Mouse (Mus musculus) limb, embryonic 14.5 days (tissue): ENCODE results near the gene Gabbr2. TPM values are rescaled to one million over a fixed set of nuclear protein-coding genes. Genes with fewer than 3 reads are reported as not detected.

ENCODE experiments used
- ATAC-seq: fragments of 200-750 bp; cut with Nextera tagmentation; 2 replicates; pipeline ENCODE4 v1.8.0; 2017; ENCODE audit warnings: low read depth, moderate number of reproducible peaks, moderate TSS enrichment; ENCODE audit not compliant: low FRiP score
- DNase-seq: peaks from one replicate; pipeline ENCODE4 v3.0.0-alpha.2; 2015; ENCODE audit warnings: low spot score
- H3K27ac ChIP-seq: fragments of 300-500 bp; sonication (generic); replicated peaks from 2 replicates; pipeline ENCODE4 v1.5.1; 2014; ENCODE audit warnings: low read depth, mild to moderate bottlenecking, low read length, moderate library complexity, mixed read lengths
- H3K27me3 ChIP-seq: fragments of 300-500 bp; sonication (generic); 2 replicates; pipeline ENCODE4 v1.6.1; 2014; ENCODE audit warnings: low read length, mixed read lengths; ENCODE audit not compliant: control insufficient read depth, insufficient read depth
- H3K36me3 ChIP-seq: fragments of 300-500 bp; sonication (generic); 2 replicates; pipeline ENCODE4 v1.6.1; 2014; ENCODE audit warnings: mild to moderate bottlenecking, low read length, moderate library complexity, mixed read lengths; ENCODE audit not compliant: control insufficient read depth, insufficient read depth
- H3K4me1 ChIP-seq: fragments of 300-500 bp; sonication (generic); 2 replicates; pipeline ENCODE4 v1.6.1; 2014; ENCODE audit warnings: antibody characterized with exemption, low read length, mixed read lengths; ENCODE audit not compliant: control insufficient read depth, insufficient read depth
- H3K4me2 ChIP-seq: fragments of 300-500 bp; sonication (generic); replicated peaks from 2 replicates; pipeline ENCODE4 v1.6.1; 2014; ENCODE audit warnings: low read depth, mild to moderate bottlenecking, low read length, moderate library complexity; ENCODE audit not compliant: severe bottlenecking
- H3K4me3 ChIP-seq: fragments of 300-500 bp; sonication (generic); replicated peaks from 2 replicates; pipeline ENCODE4 v1.5.1; 2014; ENCODE audit warnings: low read length
- H3K9ac ChIP-seq: fragments of 300-500 bp; sonication (generic); 2 replicates; pipeline ENCODE4 v1.6.1; 2014; ENCODE audit warnings: mild to moderate bottlenecking, low read depth, low read length, moderate library complexity; ENCODE audit not compliant: severe bottlenecking
- H3K9me3 ChIP-seq: fragments of 300-500 bp; sonication (generic); 2 replicates; pipeline ENCODE4 v1.6.1; 2016; ENCODE audit warnings: low read length; ENCODE audit not compliant: control insufficient read depth
- POLR2A ChIP-seq: fragments of 200-500 bp; IDR thresholded peaks from 2 replicates; pipeline ENCODE4 v1.8.0; 2012; ENCODE audit warnings: inconsistent platforms, mild to moderate bottlenecking, moderate library complexity, borderline replicate concordance; ENCODE audit not compliant: insufficient read depth, insufficient read length; ENCODE audit errors: extremely low read depth
- WGBS: fragments of 180-500 bp; shearing (Covaris S2); extraction: QIAGEN DNeasy Blood & Tissue Kit; methylation state at CpG from one replicate; pipeline ENCODE4 v1.1.7; 2014; 5-methylcytosine and 5-hydroxymethylcytosine counted together
- polyA plus RNA-seq, 2 experiments: library from polyadenylated mRNA; depleted of rRNA in 1 of 2; stranded (reverse) in 1 of 2; unstranded in 1 of 2; fragments of >200 nt; fragmentation: Nextera tagmentation in 1 of 2; extraction: Ambion mirVana in 1 of 2; gene quantifications; 2 replicates each; pipeline versions ENCODE4 v1.2.1 to v1.2.3; 2012 to 2014

Gene Gabbr2
- polyA plus RNA-seq, 2 experiments: 0.15 to 0.30 TPM

- DNase-seq (no peak), ATAC-seq (no peak)
- Histone ChIP-seq H3K9me3 (no peaks in the 10 kb centered on the region), H3K27ac (no peak overlapping the region), H3K9ac (no peak overlapping the region), H3K27me3 (no peaks in the 10 kb centered on the region), H3K4me3 (no peak overlapping the region), H3K4me1 (no peaks in the 10 kb centered on the region), H3K36me3 (no peaks in the 10 kb centered on the region), H3K4me2 (no peak overlapping the region)
- no peak for TF ChIP-seq POLR2A
- WGBS: 81% methylated on average over 5 of the region's 5 CpGs
These were observed 147.1 kb downstream of the Gabbr2 start for GRCm38 (mm10) chr4:46844567-46844966.

- no peak overlapping the region for H3K27ac ChIP-seq
- H3K9ac ChIP-seq: no peak overlapping the region
- no peaks in the 10 kb centered on the region for H3K36me3 ChIP-seq
- ATAC-seq (no peak), DNase-seq (no peak)
- WGBS: 90% methylated on average over 7 of the region's 7 CpGs
- H3K4me2 ChIP-seq: no peak overlapping the region
- no peak for TF ChIP-seq POLR2A
- no peaks in the 10 kb centered on the region for H3K27me3 ChIP-seq
- no peaks in the 10 kb centered on the region for H3K9me3 ChIP-seq
- no peak overlapping the region for H3K4me3 ChIP-seq
- H3K4me1 ChIP-seq: no peaks in the 10 kb centered on the region
These were observed 149.1 kb downstream of the Gabbr2 start for GRCm38 (mm10) chr4:46842596-46842995.

GRCm38 (mm10) chr4:46840146-46840545 lies 151.5 kb downstream of the Gabbr2 start:
- no peak for TF ChIP-seq POLR2A
- H3K27me3 ChIP-seq: no peaks in the 10 kb centered on the region
- no peak overlapping the region for H3K4me2 ChIP-seq
- WGBS: 57% methylated on average over 6 of the region's 6 CpGs
- DNase-seq (no peak), ATAC-seq (no peak)
- H3K4me3 ChIP-seq: no peak overlapping the region
- no peak overlapping the region for H3K27ac ChIP-seq
- H3K36me3 ChIP-seq: no peaks in the 10 kb centered on the region
- no peak overlapping the region for H3K9ac ChIP-seq
- no peaks in the 10 kb centered on the region for H3K4me1 ChIP-seq
- H3K9me3 ChIP-seq: no peaks in the 10 kb centered on the region

- no peak for TF ChIP-seq POLR2A
- ATAC-seq (no peak), DNase-seq (no peak)
- Histone ChIP-seq H3K36me3 (no peaks in the 10 kb centered on the region), H3K27ac (no peak overlapping the region), H3K9ac (no peak overlapping the region), H3K4me1 (no peaks in the 10 kb centered on the region), H3K27me3 (no peaks in the 10 kb centered on the region), H3K4me3 (no peak overlapping the region), H3K9me3 (no peaks in the 10 kb centered on the region), H3K4me2 (no peak overlapping the region)
- WGBS: 64% methylated on average over 7 of the region's 7 CpGs
These were observed 154.3 kb downstream of the Gabbr2 start for GRCm38 (mm10) chr4:46837362-46837761.

GRCm38 (mm10) chr4:46836065-46836464 lies 155.6 kb downstream of the Gabbr2 start:
- no peaks in the 10 kb centered on the region for H3K4me1 ChIP-seq
- DNase-seq: no peak
- no peaks in the 10 kb centered on the region for H3K9me3 ChIP-seq
- ATAC-seq: no peak
- no peak for TF ChIP-seq POLR2A
- no peak overlapping the region for H3K4me2 ChIP-seq
- no peaks in the 10 kb centered on the region for H3K36me3 ChIP-seq
- H3K27me3 ChIP-seq: no peaks in the 10 kb centered on the region
- 76% methylated on average over 18 of the region's 18 CpGs for WGBS
- H3K27ac ChIP-seq: no peak overlapping the region
- H3K9ac ChIP-seq: no peak overlapping the region
- no peak overlapping the region for H3K4me3 ChIP-seq

GRCm38 (mm10) chr4:46835064-46835463 lies 156.6 kb downstream of the Gabbr2 start:
- Histone ChIP-seq H3K4me1 (no peaks in the 10 kb centered on the region), H3K36me3 (no peaks in the 10 kb centered on the region), H3K9ac (no peak overlapping the region), H3K4me3 (no peak overlapping the region), H3K27ac (no peak overlapping the region), H3K4me2 (no peak overlapping the region), H3K27me3 (no peaks in the 10 kb centered on the region), H3K9me3 (no peaks in the 10 kb centered on the region)
- DNase-seq (no peak), ATAC-seq (no peak)
- no peak for TF ChIP-seq POLR2A
- 96% methylated on average over 14 of the region's 14 CpGs for WGBS
